Mouse (Mus musculus) left cerebral cortex, adult 11 months (tissue): ENCODE results near the gene 1700037H04Rik.

Source experiments
- DNase-seq: peaks from one replicate; pipeline ENCODE4 v3.0.0; 2022; ENCODE audit warnings: low spot score

Gene 1700037H04Rik

GRCm38 (mm10) chr2:131179246-131179886 is 19.5 kb upstream of the 1700037H04Rik start:
- no peak for DNase-seq

- no peak for DNase-seq
Measured at GRCm38 (mm10) chr2:131178828-131179245, 19.0 kb upstream of the 1700037H04Rik start.

DNA sequence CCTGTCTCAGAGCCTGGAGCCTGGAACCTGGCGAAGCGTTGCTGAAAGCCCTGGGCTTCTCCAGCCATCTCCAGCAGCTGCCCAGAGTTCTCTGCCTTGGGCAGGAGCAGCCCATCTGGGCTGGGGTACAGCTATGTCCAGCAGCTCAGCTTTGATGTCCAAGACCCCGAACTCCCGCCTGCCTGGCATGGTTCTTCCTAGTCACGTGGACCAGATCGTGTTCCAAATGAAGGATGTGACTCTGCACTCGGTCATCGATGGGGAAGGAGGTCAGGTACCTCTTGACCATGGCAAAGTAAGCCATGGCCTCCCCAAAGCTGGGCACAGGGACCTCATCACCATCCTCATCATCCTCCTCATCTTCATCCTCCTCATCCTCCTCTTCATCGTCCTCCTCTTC is 18.1 kb upstream of the 1700037H04Rik start:
- no peak for DNase-seq

GRCm38 (mm10) chr2:131176491-131176890 is 16.6 kb upstream of the 1700037H04Rik start:
- DNase-seq: no peak

- no peak for DNase-seq
Measured at GRCm38 (mm10) chr2:131175945-131176309, 16.0 kb upstream of the 1700037H04Rik start.

- DNase-seq: no peak
Measured at GRCm38 (mm10) chr2:131175286-131175944, 15.5 kb upstream of the 1700037H04Rik start.

- DNase-seq: peak; percentile 68
Measured at GRCm38 (mm10) chr2:131174700-131175099, 14.8 kb upstream of the 1700037H04Rik start.

- DNase-seq: no peak
Measured at GRCm38 (mm10) chr2:131172322-131172721, 12.4 kb upstream of the 1700037H04Rik start.

DNA sequence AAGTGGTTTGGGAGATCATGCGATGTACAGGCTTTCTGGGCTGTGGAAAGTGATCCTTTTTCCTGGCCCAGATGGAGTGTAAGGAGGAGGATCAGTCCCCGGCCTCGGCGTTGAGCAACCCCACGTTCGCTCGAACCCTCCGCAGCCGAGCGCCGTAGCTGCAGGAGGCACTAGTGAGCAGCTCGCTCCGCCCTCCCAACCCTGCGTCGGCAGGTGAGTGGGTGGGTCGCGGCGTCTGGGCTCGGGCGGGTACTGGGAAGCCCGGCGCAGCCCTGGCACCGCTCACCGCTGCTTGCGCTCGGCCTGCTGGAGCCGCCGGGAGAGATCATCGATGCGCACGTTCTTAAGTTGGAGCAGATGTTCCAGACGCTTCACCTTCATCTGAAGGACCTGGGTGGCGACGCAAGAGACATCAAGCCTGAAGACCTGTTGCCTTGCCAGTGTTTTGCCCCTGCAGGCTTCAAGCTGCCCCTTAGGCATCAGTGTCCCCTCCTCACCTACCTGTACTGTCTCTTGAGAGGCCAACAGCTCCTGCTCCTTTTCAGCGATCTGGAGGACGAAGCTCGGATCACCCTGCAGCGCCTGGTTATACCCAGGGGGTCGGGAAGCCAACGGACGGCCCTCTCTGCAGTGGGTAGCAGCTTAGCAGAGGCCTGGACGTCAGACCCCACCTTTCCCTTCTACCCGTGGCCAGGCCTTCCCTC is 11.7 kb upstream of the 1700037H04Rik start:
- DNase-seq: no peak

DNA sequence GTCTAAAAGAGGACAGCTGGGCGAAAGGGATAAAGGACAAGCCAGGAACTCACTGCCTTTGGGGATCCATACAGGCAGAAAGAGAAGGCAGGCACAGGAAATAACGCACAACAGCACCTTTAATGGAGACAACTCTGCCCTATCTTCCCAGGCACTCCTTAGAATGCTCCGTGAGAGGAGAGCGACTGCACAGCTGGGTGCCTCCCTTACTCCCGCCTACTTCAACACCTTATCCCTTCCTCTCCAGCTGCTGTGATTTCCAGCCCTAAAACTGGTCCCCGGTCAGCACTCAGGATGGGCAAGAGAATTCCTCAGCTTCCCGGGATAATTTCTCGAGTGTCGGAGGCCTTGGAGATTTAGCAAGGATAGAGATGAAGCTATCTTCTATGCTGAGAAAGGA is 11.1 kb upstream of the 1700037H04Rik start:
- DNase-seq: no peak

GRCm38 (mm10) chr2:131168914-131169313 is 9.0 kb upstream of the 1700037H04Rik start:
- DNase-seq: no peak

DNA sequence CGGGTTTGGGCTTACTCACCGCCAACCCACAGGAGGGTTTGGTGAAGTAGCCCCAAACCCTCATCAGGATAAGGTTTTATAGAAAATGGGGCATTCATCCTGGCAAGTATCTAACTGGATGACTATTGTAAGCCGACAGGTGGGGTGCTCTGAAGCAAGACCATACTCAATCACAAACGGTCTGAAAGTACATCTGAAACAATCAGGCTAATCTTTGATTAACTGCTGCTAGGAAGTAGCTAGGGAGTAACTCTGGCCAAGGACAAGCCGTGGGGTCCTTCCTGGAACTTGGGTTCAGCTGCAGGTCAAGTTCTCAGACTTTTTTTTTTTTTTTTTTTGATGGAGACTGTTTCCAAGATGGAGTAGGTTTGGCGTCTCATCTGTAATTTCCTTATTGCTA is 8.1 kb upstream of the 1700037H04Rik start:
- DNase-seq: no peak

GRCm38 (mm10) chr2:131166172-131166571 is 6.3 kb upstream of the 1700037H04Rik start:
- no peak for DNase-seq

DNA sequence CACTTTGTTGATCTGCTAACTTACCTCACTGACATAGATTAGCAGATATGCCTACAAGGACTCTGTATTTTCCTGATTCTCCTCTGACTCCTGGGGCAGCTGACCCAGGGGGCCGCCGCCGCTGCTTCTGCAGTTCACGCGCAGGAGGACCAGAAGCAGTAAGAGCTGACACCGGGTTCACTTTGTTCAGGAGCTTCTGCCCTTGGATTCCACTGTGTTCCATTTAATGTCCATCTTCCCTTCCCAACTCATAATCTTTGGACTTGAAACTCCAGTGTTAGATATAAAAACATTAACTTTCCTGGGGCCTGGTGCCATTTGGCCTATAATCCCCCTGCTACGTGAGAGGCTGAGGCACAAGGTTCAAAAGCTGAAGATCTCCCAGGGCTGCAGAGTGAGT is 4.0 kb upstream of the 1700037H04Rik start:
- DNase-seq: no peak

- DNase-seq: no peak
Measured at GRCm38 (mm10) chr2:131160671-131161111, 810 bp upstream of the 1700037H04Rik start.

DNA sequence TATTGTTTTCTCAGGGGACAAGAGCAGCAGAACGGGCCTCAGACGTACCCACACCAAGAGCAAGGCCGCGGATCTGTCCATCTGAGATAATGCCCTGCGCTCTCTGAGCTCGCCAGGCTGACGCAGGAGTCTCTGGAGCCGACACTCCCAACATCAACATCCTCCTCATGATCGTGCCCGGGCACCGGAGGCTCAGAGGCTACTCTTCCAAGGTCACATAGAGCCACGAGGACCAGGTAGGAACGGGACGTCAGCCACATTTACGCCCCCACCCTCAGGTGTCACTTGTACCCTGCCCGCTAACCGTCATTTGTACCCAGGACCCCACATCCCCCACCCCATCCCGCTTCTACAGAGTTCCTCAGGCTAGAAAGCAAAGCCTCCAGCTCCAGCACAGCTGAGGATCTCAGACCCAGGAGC is 380 bp downstream of the 1700037H04Rik start:
- DNase-seq: no peak

DNA sequence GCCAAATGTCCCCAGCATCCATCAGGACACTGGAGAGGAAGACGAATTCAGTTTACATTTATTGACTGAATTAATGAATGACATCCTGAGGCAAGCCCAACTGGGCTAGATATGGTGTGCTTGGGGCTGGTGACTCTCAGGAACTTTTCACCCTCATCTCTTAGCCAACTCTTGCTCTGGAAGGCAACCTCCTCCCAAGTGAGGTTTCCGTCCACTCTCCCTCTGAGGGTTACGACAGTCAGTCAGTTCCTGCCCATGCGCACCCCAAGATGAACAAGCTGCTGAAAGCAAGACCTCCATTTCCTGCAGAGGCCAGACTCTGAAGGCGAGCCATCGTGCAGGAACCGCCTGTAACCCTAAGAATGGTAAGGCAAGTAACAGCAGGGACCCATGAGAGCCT is 2.9 kb downstream of the 1700037H04Rik start:
- no peak for DNase-seq

DNA sequence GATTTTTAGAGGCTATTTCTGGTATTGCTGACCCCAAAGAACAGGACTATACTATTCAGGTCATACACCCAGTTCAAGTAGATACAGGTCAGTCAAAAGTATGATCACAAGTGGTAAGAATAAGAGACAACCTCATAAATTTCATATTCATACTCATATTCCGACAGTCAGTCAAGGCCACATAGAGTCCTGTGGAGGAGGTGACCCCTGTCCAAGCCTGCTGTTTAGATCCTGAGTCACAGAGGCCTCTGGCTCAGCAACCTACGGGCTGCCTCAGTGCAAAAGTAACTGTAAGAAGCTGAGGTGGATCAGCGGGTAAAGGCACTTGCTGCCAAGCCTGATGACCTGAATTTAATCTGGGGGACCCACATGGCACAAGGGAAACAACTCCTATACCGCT is 5.8 kb downstream of the 1700037H04Rik start:
- no peak for DNase-seq

DNA sequence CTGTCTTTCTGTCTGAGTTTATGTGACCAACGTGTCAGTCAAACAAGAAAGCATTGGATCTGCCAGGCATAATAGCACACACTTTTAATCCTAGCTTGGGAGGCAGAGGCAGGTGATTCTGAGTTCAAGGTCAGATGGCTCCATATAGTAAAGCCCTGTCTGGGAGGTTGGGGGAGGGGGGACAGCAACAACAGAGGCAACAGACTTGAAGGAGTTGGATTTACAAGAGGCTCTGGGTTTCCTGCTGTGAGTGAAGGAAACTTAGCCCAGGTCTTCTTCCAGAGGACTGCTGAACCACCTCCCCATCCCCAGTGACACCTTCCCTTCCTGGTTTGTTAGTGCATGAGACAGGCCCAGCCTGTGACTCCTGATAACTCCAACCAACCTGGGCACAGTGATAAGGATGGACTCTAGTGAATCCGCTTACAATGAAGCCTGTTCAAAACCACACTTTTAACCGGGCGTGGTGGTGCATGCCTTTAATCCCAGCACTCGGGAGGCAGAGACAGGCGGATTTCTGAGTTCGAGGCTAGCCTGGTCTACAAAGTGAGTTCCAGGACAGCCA is 7.6 kb downstream of the 1700037H04Rik start:
- no peak for DNase-seq

DNA sequence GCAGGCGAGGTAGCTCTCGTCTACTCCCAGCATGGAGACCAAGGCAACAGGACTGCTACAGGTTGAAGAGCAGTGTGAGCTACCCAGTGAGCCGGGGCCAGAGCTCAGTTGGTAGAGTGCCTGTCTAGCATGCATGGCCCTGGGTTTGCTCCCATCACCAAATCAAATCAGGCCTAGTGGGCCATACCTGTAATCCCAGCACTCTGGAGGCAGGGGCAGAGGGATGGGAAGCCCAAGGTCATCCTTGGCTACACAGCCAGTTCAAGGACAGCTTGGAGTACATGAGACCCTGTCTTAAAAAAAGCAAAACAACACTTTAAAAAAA is 10.7 kb downstream of the 1700037H04Rik start:
- DNase-seq: no peak

DNA sequence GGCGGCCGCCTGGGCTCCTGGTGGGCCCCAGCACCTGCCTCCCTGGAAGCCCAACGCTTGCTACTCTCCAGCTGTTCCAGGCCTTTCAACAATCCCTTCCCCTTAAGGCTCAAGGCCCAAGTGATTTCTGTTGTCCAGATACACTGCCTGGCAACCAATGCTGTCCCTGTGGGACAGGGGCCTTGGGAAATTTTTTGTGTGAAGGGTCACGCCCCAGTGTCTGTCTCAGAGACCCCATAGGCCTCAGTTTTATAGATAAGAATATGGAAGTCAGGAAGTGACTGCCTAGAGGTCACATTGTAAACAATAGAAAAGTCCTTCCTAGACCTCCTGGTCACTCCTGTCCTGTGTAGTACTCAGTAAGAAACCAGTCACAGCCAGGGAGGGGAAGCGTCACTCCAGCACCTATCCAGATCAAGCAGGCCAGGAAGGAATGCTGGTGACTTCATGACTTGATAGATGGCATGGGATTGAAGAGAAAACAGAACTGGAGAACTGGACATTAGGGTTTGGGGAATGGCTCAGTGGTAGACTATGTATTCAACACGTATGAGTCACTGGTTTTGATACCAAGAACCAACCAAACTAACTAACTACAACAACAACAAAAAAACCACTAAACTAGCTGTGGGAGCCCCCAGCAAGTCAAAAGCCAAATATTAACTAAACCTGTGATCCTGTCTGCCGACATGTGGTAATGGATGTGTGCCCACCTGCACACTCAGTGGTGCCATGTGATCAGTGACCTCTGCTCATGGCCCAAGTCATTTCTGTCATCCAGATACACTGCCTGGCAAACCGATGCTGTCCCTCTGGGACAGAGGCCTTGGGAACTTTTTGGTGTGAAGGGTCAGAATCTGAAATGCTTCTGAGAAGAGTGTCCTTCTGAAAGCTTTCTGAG is 11.3 kb downstream of the 1700037H04Rik start:
- DNase-seq: no peak

- DNase-seq: no peak
Measured at GRCm38 (mm10) chr2:131147043-131147365, 12.9 kb downstream of the 1700037H04Rik start.
